Mouse (Mus musculus) heart, embryonic 11.5 days (tissue): ENCODE measurements at regions not wholly inside any gene's neighbourhood (a gene's known extent, or its start where the extent isn't known, plus 50 kb on each side); places are given as distances from the start of the nearest gene placed in this dataset.
"Not testable (repeated sequence)": the region's sequence is repeated elsewhere in the genome, so short reads cannot be mapped to it uniquely, and the experiment has no call there.

Source experiments
- ATAC-seq: fragments of 200-750 bp; cut with Nextera tagmentation; replicated peaks from 2 replicates; pipeline ENCODE4 v1.8.0; 2017; ENCODE audit warnings: moderate library complexity; ENCODE audit not compliant: insufficient number of reproducible peaks, low FRiP score, low TSS enrichment
- H3K27ac ChIP-seq: fragments of 300-500 bp; sonication (generic); 2 replicates; pipeline ENCODE4 v1.5.1; 2014; ENCODE audit warnings: mild to moderate bottlenecking, low read depth, low read length
- H3K27me3 ChIP-seq: fragments of 300-500 bp; sonication (generic); 2 replicates; pipeline ENCODE4 v1.6.1; 2014; ENCODE audit warnings: mild to moderate bottlenecking, low read length, mixed read lengths; ENCODE audit not compliant: control insufficient read depth, insufficient read depth
- H3K36me3 ChIP-seq: fragments of 300-500 bp; sonication (generic); 2 replicates; pipeline ENCODE4 v1.6.1; 2014; ENCODE audit warnings: mild to moderate bottlenecking, low read length, moderate library complexity, mixed read lengths; ENCODE audit not compliant: control insufficient read depth, insufficient read depth
- H3K4me1 ChIP-seq: fragments of 300-500 bp; sonication (generic); 2 replicates; pipeline ENCODE4 v1.6.1; 2014; ENCODE audit warnings: low read length; ENCODE audit not compliant: control insufficient read depth, insufficient read depth
- H3K4me2 ChIP-seq: fragments of 300-500 bp; sonication (generic); 2 replicates; pipeline ENCODE4 v1.6.1; 2014; ENCODE audit warnings: mild to moderate bottlenecking, moderate library complexity
- H3K4me3 ChIP-seq: fragments of 300-500 bp; sonication (generic); 2 replicates; pipeline ENCODE4 v1.5.1; 2014; ENCODE audit warnings: low read depth, low read length
- H3K9ac ChIP-seq: fragments of 300-500 bp; sonication (generic); 2 replicates; pipeline ENCODE4 v1.6.1; 2014; ENCODE audit warnings: mild to moderate bottlenecking, low read depth, low read length, moderate library complexity
- H3K9me3 ChIP-seq: fragments of 300-500 bp; sonication (generic); replicated peaks from 2 replicates; pipeline ENCODE4 v1.6.1; 2016; ENCODE audit warnings: low read length; ENCODE audit not compliant: control insufficient read depth
- WGBS: fragments of 180-500 bp; shearing (Covaris S2); extraction: QIAGEN DNeasy Blood & Tissue Kit; methylation state at CpG from one replicate; pipeline ENCODE4 v1.1.7; 2014; ENCODE audit not compliant: insufficient replicate concordance; 5-methylcytosine and 5-hydroxymethylcytosine counted together

- Histone ChIP-seq H3K9ac (no peak overlapping the region), H3K4me2 (no peak overlapping the region), H3K27me3 (no peaks in the 10 kb centered on the region), H3K4me3 (no peak overlapping the region), H3K4me1 (no peaks in the 10 kb centered on the region), H3K36me3 (no peaks in the 10 kb centered on the region), H3K27ac (no peak overlapping the region), H3K9me3 (no peaks in the 10 kb centered on the region)
- ATAC-seq, result no peak
- 22% methylated on average over 3 of the region's 3 CpGs for WGBS
These were observed 111.2 kb upstream of the Cnksr3 start for GRCm38 (mm10) chr10:7323258-7323657.

- 87% methylated on average over 3 of the region's 3 CpGs for WGBS
- Histone ChIP-seq H3K4me3 (no peak overlapping the region), H3K9ac (no peak overlapping the region), H3K4me2 (no peak overlapping the region), H3K4me1 (no peaks in the 10 kb centered on the region), H3K9me3 (no peaks in the 10 kb centered on the region), H3K36me3 (no peaks in the 10 kb centered on the region), H3K27ac (no peak overlapping the region), H3K27me3 (no peaks in the 10 kb centered on the region)
- ATAC-seq, result no peak
These were observed 97.9 kb upstream of the Cnksr3 start for GRCm38 (mm10) chr10:7309927-7310326.

GRCm38 (mm10) chr10:7305881-7306280 lies 93.8 kb upstream of the Cnksr3 start:
- H3K36me3 ChIP-seq, ATAC-seq, H3K4me3 ChIP-seq, H3K27ac ChIP-seq, H3K9me3 ChIP-seq, H3K9ac ChIP-seq, H3K4me2 ChIP-seq, H3K4me1 ChIP-seq, H3K27me3 ChIP-seq: not testable (repeated sequence)
- 53% methylated on average over 3 of the region's 3 CpGs for WGBS

- H3K4me3 ChIP-seq, result no peak overlapping the region
- no peak for ATAC-seq
- no peaks in the 10 kb centered on the region for H3K9me3 ChIP-seq
- no peaks in the 10 kb centered on the region for H3K4me1 ChIP-seq
- H3K4me2 ChIP-seq, result no peak overlapping the region
- no peaks in the 10 kb centered on the region for H3K27me3 ChIP-seq
- H3K27ac ChIP-seq, result no peak overlapping the region
- no peak overlapping the region for H3K9ac ChIP-seq
- H3K36me3 ChIP-seq, result no peaks in the 10 kb centered on the region
- WGBS, result 83% methylated on average over 7 of the region's 7 CpGs
These were observed 86.3 kb upstream of the Cnksr3 start for GRCm38 (mm10) chr10:7298377-7298776.

GRCm38 (mm10) chr10:7295921-7296320 lies 83.9 kb upstream of the Cnksr3 start:
- Histone ChIP-seq H3K4me3 (no peak overlapping the region), H3K4me2 (no peak overlapping the region), H3K36me3 (no peaks in the 10 kb centered on the region), H3K27me3 (no peaks in the 10 kb centered on the region), H3K27ac (no peak overlapping the region), H3K9ac (no peak overlapping the region), H3K9me3 (no peaks in the 10 kb centered on the region), H3K4me1 (no peaks in the 10 kb centered on the region)
- WGBS, result 89% methylated on average over 5 of the region's 5 CpGs
- ATAC-seq, result no peak

- no peak overlapping the region for H3K9ac ChIP-seq
- H3K36me3 ChIP-seq, result no peaks in the 10 kb centered on the region
- no peaks in the 10 kb centered on the region for H3K27me3 ChIP-seq
- no peak overlapping the region for H3K27ac ChIP-seq
- no peaks in the 10 kb centered on the region for H3K9me3 ChIP-seq
- H3K4me3 ChIP-seq, result no peak overlapping the region
- H3K4me2 ChIP-seq, result no peak overlapping the region
- ATAC-seq, result no peak
- whole genome bisulfite sequencing, result 74% methylated on average over 5 of the region's 5 CpGs
- 0 out of 2 replicates have a peak, but pooled peaks cover 2% of the 10 kb centered on the region for H3K4me1 ChIP-seq
These were observed 81.2 kb upstream of the Cnksr3 start for GRCm38 (mm10) chr10:7293203-7293602.

GRCm38 (mm10) chr10:7289773-7290411 lies 77.9 kb upstream of the Cnksr3 start:
- H3K36me3 ChIP-seq, result no peaks in the 10 kb centered on the region
- no peak for ATAC-seq
- no peak overlapping the region for H3K4me2 ChIP-seq
- H3K4me3 ChIP-seq, result no peak overlapping the region
- no peak overlapping the region for H3K9ac ChIP-seq
- 54% methylated on average over 10 of the region's 10 CpGs for WGBS
- H3K27me3 ChIP-seq, result no peaks in the 10 kb centered on the region
- H3K9me3 ChIP-seq, result no peaks in the 10 kb centered on the region
- H3K27ac ChIP-seq, result peak overlapping the region; percentile 29; the same call in 1 of the 2 replicates
- 0 out of 2 replicates have a peak, but pooled peaks cover 2% of the 10 kb centered on the region for H3K4me1 ChIP-seq

- H3K9me3 ChIP-seq, result no peaks in the 10 kb centered on the region
- 0 out of 2 replicates have a peak, but pooled peaks cover 2% of the 10 kb centered on the region for H3K4me1 ChIP-seq
- H3K27me3 ChIP-seq, result no peaks in the 10 kb centered on the region
- H3K4me3 ChIP-seq, result no peak overlapping the region
- H3K27ac ChIP-seq, result no peak overlapping the region
- H3K36me3 ChIP-seq, result no peaks in the 10 kb centered on the region
- H3K9ac ChIP-seq, result no peak overlapping the region
- H3K4me2 ChIP-seq, result no peak overlapping the region
- ATAC-seq, result no peak
- WGBS, result 81% methylated on average over 7 of the region's 7 CpGs
These were observed 73.3 kb upstream of the Cnksr3 start for GRCm38 (mm10) chr10:7285112-7285905.
